ENCODE assay signal across 8 mouse cellular contexts in genomic region chr5:125968151-125968550, GRCm38 (mm10).
"Had no signal": no experiment of that assay in that cellular context is flagged by ENCODE, and none has a peak within 500 bp of the region (broad histone marks: within the 10 kb centered on the region; RNA-seq: fewer than 3 reads in every experiment).

No protein-coding gene starts in this region.

- DNase-seq: kidney, adult 2 months; kidney, postnatal 25 days; liver, embryonic 13.5 days; lung, adult 2 months; lung, postnatal 14 days; lung, postnatal 4 days; midbrain, embryonic 14.5 days; thymus, postnatal 25 days had no signal
